Mouse (Mus musculus) kidney, adult 8-10 months (tissue): ENCODE results near the gene Hmgxb4.
"Not testable (repeated sequence)": the region's sequence is repeated elsewhere in the genome, so short reads cannot be mapped to it uniquely, and the experiment has no call there.

Experiments used
- DNase-seq, 2 experiments: peaks; one replicate each; pipeline ENCODE4 v3.0.0; 2022

Gene Hmgxb4

GRCm38 (mm10) chr8:74993081-74993474 is at the start of gene Hmgxb4:
TSS of gene Hmgxb4 (plus strand) at chr8:74993356.
- DNase-seq, result no peak

DNA sequence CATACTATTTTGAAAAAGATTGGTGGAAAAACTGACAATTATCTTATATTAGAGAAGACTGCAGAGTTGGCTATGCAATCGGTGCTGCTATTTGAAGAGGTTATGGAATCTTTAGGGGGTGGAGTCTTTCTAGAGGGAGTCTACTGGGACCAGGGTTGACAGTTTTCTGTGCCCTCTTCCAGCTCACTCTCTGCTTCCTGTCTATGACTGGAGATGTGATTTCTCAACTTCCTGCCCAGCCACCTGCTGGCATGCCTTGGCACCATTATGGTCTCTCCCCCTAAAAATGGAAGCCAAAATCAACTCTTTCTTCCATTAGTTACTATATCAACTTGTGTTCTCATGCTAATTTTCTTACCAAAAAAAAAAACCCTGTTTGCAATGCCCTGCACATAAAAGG is 43.7 kb upstream of the Hmgxb4 start:
- no peak for DNase-seq

- no peak for DNase-seq
Observed at GRCm38 (mm10) chr8:74963983-74964382, 29.2 kb upstream of the Hmgxb4 start.

DNA sequence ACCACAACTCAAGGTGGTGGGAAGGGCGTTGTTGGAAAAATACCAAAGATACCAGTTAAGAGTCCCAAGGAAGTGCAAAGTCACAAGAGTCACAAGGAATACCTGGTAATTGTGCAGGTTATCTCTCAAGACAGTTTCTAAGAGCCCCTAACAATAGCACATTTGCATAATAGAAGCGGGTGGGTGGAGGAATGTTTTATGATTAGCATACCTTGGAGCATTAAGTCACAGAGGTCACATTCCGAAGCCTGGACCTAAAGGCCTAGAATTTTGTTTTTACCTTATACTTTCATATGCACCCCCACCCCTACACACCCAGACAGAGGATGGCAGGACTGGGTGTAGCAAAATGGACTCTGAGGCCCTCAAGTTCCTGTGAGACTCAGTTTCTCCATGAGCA is 22.9 kb upstream of the Hmgxb4 start:
- DNase-seq, result not testable (repeated sequence)

DNA sequence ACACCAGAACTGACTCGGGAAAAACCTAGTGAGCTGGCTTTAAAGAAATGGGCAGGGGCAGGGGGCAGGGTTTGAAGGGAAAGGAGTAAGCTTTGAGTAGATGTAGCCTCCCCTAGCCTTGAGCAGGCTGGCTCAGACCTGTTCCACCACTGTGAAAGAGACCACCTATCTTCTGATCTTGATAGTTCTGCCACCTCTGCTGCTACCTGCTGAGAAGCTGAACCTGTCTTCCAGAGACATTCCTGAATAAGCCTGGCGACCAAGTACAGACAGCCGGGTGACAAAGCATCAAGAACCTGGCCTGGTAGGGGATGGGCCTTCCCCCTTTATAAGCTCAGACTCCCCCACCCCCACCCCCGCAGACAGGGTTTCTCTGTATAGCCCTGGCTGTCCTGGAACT is 21.5 kb upstream of the Hmgxb4 start:
- DNase-seq, result no peak

DNA sequence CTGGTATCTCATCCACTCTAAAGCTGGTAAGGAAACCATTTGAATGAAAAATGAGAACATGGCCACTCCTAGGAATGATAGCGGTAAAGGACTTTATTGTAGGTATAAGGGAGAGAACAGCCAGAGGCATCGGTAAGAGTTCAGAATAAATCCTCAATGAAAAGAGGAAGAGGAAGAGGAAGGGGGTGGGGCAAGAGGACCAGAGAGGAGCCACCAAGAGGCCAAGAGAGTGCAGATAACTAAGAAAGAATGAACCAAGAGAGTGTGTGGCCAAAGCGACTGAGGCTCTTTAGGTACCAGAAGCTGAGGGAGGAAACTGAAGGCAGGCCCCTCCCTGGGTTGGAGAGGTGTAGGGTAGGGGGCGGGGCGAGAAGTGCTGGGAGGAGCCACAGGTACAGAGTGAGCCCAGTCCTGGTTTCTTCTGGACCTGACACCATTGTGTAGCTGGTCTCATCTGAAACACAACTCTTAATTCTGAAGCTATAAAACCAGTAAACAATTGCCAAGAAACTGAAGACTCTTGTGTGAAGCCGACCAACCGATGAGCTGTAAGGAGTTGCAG is 20.8 kb upstream of the Hmgxb4 start:
- no peak for DNase-seq

DNA sequence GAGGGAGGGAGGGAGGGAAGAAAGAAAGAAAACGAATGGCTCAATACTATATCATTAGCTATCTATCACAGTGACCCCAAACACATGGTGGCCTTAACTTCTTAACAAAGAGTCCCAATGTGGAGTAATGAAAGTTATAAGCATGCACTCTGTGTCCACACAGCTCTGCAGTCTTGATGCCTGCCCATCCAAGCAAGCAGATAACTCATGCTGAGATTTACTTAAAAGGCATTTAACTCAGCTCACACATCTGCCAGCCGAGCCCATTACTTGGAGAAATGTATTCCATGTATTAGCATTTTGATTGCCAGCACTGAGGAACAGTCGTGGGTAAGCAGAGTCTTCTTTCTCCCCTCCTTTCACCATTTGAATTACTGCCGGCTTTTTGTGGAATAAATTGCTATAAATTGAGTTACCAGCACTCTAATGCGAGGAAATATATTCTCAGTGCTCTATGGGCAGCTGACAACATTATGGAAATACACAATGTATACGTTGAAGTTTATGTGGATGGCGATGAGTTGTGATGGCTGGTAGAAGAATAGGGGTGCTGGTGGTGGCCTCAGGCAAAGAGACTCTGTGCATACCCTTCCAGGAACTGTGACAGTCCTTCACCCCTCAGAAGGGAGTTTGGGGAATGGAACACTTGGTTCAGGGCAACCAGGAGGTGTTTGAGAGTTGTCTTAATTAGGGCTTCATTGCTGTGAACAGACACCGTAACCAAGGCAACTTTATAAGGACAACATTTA is 19.9 kb upstream of the Hmgxb4 start:
- no peak for DNase-seq

- DNase-seq, result no peak
Observed at GRCm38 (mm10) chr8:74973904-74974303, 19.3 kb upstream of the Hmgxb4 start.

DNA sequence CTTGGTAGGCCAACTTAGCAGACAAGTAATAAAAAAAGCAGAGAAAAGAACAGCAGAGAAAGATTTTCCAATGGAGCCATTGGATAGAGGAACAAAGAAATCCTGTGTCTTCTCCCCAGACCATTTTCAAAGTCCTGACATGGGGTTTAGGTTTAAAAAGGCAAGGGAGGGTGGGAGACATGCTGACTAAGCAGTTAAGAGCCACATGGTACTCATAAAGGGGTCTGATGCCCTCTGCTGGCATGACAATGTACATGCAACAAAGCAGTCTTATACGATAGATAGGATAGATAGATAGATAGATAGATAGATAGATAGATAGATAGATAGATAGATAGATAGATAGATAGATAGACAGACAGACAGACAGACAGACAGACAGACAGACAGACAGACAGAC is 15.7 kb upstream of the Hmgxb4 start:
- no peak for DNase-seq

DNA sequence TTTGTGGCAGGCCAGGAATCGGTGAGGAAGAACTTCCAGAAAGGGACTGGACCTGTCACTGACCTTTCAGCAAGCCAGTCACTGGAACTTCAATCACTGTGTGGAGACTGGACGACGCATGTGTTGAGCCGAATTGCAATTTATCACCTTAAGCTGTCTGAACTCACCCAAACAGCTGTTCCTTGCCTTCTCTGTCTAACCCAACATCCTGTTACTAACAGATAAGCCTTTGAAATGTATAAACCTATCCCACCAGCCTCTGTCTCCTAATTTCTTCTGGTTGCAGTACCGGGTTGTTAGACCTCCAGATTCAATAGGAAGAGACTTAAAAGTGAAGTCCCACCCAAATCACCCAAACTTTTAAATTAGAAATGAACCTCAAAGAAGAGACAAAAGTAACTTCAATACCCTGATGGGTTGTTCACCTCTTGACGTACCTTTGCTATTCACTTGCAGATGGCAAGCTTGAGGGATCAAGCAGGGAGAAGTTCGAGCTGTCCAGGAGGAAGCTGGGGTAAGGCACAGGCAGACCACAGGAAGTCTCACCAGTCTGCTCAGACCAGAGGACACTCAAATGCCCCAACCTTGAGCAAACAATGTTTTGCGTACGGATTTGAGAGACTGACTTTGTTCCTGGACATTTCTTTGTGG is 13.0 kb upstream of the Hmgxb4 start:
- DNase-seq, result no peak

- DNase-seq, result peak; percentile 24 to 47
Observed at GRCm38 (mm10) chr8:74980711-74981062, 12.5 kb upstream of the Hmgxb4 start.

DNA sequence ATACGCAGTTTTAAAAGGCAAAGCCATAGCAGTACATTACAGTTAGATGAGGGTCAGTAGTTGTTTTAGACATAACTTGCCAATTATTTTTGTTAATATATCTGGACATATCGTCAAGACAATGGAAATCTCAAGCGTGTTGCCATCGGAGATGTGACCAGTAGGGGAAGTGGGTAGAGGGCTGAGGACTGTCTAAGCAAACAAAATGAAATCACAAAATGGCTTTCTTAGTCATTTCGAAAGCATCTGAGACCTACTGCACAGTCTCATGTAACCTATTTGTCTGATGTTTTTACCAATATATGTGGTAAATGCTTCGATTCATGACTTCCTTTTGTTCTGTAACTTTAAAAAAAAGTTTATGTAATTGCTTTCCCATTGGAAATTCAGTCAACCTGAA is 11.3 kb upstream of the Hmgxb4 start:
- DNase-seq, result no peak

DNA sequence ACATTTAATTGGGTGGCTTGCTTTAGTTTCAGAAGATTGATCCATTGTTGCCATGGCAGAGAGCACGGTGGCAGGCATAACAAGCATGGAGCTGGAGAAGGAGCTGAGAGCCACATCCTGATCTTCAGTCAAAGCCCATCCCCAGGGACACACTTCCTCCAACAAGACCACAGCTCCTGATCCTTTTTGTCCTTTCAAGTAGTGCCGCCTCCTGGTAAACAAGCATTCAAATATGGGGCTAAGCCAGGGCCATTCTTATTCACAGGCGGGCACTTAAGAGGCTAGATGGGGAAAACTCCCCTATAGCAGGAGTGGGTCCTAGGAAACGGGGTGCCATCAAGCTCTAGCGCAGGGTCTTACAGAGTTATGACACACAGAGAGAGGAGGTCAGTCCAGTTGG is 5.7 kb upstream of the Hmgxb4 start:
- DNase-seq, result no peak

GRCm38 (mm10) chr8:74990021-74990420 is 3.1 kb upstream of the Hmgxb4 start:
- no peak for DNase-seq

- peak; percentile 82 to 85 for DNase-seq
Observed at GRCm38 (mm10) chr8:74993475-74994451, 607 bp downstream of the Hmgxb4 start.

- DNase-seq, result peak in 1 of 2 experiments; percentile 9
Observed at GRCm38 (mm10) chr8:74994540-74994939, 1.4 kb downstream of the Hmgxb4 start.

- no peak for DNase-seq
Observed at GRCm38 (mm10) chr8:75000431-75000830, 7.3 kb downstream of the Hmgxb4 start.

- no peak for DNase-seq
Observed at GRCm38 (mm10) chr8:75008826-75009225, 15.7 kb downstream of the Hmgxb4 start.

GRCm38 (mm10) chr8:75013557-75013956 is 20.4 kb downstream of the Hmgxb4 start:
- DNase-seq, result no peak

DNA sequence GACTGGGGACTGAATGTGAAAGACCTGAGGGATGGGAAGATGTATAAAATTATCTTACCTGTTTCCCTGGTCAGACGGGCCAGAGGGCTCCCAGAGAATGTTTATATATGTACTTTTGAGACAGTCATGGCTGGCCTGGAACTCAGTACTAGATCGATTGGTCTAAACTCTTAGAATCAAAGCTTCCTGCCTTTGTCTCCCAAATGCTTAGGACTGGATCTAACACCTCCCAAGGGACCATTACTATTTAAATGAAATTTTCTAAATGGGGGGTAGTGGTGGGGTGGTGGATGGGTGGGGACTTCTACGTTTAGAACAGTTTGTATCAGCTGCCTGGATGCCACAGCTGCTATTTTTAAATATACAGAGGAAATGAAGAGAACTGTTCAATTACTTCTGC is 20.8 kb downstream of the Hmgxb4 start:
- no peak for DNase-seq

- DNase-seq, result no peak
Observed at GRCm38 (mm10) chr8:75015981-75016380, 22.8 kb downstream of the Hmgxb4 start.

DNA sequence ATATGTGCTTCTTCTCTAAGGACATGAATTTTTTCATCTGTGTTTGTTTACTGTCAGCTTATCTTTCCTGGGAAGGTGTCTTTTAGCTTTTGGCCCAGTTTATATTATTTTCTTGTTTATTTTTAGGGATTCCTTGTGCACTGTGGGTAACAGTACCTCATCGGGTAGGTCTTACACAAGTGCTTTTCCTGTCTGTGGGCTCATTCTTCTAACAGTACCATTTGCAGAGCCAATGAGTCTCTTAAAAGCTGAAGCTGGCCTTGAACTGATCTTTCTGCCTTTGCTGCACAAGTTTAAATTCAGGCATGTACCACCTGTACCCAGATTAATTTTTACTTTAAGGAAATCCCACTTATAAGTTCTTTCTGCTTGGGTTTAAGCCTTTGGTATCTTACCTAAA is 23.3 kb downstream of the Hmgxb4 start:
- DNase-seq, result no peak
